Mouse (Mus musculus) cerebellum, adult (tissue): ENCODE results near the gene Pde4d.

Experiments
- ATAC-seq: cut with Nextera tagmentation; 2 replicates; pipeline ENCODE4 v1.9.2; 2017; ENCODE audit warnings: mild to moderate bottlenecking, moderate library complexity, mixed read lengths; ENCODE audit not compliant: insufficient number of reproducible peaks, low FRiP score, low TSS enrichment

Pde4d gene

DNA sequence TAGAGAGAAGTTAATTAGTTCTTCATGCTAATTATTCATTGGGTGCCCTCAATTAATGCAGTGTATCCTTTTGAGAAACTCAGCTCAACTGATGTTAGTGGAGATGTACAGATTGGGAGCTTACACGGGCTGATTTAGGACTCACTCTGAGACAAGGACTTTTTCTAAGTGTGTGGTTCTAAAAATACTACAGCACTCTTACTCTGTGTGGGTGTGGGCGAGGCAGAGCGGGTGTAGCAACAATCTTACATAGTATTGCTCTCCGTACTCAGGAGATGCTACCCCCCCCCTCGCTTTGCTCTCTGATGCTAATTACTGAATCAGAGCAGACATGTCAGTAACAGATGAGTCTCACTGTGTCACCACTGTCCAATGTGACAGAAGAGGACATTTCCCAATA, 976.3 kb downstream of the Pde4d start:
- no peak for ATAC-seq

DNA sequence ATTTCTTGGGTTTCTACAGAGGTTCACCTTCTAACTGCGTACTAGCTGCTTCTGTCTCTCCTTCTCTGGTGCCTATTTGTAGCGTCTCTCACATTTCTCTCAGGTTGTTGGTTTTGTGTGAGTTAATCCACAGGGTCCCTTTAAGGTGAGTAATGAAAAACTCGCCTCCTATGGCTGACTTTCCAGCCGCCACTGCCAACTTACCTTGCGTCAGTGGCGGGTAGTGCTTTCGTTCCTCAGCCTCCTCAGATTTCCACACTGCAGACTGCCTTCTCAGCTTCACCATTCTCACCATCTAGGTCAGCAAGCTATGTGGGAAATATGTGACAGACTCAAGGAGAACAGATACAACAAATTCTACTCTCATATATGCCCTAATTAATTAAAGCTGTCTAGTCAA, 977.8 kb downstream of the Pde4d start:
- no peak for ATAC-seq

DNA sequence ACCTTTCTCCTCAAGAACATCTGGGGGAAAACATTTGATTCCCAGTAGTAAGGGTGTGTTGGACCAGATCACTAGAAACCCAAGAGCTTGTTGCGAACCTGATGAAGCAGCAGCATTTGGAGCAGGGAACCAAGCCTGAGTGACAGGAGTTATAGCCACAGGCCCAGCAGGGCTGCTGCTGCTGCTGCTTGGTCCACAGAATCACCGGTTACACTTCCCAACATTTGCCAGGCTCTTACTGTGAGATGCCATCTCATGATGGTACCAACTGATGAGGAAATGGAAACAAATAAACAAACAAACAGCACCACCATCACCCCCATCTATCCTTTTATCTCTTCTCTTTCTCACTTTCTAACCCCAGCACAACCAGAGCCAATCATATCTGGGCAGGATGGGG, 979.8 kb downstream of the Pde4d start:
- peak; percentile 56 for ATAC-seq

DNA sequence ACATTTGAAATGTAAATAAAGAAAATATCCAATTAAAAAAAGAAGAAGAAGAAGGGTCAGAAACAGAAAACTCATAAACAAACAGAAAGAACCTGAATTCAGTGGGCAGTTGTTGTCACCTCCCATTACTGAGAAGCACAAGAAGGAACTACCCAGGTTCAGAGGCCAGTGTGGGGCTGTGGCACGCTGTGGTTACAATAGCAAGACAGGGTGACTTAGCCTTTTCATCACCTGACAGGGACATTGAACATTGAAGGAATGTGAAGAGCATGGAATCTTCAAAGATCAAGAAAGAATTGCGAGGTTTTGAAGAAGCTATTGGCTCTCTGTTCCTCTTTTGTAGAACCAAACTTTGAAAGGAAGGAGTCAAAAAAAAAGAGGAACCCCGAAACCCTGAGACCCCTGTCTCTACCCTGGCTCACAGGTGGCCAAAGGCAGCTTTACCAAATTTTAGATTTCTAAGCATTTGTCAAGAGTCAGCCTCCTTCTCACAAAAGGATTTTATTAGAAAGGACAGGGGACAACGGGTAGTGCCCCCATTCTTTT, 987.6 kb downstream of the Pde4d start:
- ATAC-seq = no peak

DNA sequence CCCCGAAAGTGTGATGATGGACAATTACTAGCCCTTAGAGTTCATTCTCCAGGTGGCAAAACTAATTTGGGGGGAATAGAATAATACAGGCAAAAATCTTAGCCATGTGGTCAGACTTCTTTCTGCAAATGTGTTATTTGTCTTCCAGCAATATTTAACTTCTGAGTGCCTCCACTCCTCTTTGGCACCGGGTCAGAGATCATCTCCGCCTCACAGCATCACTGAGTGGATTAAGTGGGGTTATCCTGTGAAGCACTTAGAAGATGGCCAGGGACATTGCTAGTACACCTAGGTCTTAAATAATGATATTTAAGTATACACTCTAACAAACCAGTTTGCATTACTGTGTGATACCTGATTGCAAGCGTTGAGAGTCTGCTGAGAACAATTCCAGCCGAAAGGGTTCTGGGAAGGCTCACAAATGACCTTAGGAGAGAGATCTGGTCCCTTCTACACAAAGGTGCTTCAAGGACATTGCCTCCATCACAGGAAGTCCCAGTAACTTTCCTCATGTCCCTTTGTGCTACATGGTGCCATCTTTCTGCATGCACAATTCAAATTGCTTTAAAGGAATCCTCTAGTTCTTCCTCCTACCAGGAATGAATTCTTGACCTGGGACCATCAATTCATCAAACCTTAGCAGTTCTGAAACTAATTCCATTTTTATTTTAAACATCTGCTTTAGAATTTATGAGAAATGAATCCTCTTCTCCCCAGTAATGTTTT, 989.9 kb downstream of the Pde4d start:
- ATAC-seq = no peak

DNA sequence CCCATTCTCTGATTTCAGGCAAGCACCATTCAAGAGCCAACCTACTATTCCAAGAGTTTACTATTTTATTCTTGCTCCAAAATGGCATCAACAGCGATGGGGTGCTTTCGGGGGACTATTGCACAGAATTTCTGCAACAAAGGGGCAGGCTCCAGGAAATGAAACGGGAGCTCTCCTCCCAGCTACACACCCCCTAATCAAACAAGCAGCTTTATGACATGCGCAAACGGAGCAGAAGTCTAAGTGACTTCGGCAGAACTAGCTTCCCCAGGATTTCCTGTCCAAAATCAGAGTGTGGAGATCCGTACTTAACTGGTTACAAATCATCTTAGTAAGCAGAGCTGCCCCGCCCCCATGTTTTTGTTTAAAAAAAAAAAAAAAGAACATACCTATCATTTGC, 990.6 kb downstream of the Pde4d start:
- ATAC-seq = peak; percentile 46; the same call in 1 of the 2 replicates

GRCm38 (mm10) chr13:109440881-109441280, 991.1 kb downstream of the Pde4d start:
- ATAC-seq = peak; percentile 88

GRCm38 (mm10) chr13:109441401-109441973, 991.7 kb downstream of the Pde4d start:
- ATAC-seq = peak; percentile 22; the same call in 1 of the 2 replicates

GRCm38 (mm10) chr13:109446138-109446537, 996.4 kb downstream of the Pde4d start:
- no peak for ATAC-seq

- no peak for ATAC-seq
Measured at GRCm38 (mm10) chr13:109448121-109448520, 998.4 kb downstream of the Pde4d start.

GRCm38 (mm10) chr13:109474344-109474743, 1024.6 kb downstream of the Pde4d start:
- no peak for ATAC-seq

DNA sequence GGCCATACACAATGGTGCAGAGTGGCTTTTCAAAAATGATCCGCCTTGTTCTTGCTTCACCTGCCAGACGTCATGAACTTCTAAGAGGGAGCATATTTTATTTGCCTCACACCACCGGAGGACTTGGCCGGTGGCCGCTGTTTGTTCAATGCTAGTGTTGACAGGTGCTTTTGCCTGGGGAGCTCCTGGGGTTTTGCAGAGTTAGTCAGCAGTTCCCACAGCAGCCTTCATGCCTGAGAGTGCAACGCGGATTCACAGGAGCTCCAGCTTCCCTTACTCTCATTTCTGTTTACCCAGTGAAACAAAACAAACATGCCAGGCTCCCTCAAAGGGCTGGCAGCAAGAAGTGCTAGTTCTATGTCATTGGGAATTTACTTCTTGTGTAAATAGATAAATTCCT, 1031.7 kb downstream of the Pde4d start:
- no peak for ATAC-seq

DNA sequence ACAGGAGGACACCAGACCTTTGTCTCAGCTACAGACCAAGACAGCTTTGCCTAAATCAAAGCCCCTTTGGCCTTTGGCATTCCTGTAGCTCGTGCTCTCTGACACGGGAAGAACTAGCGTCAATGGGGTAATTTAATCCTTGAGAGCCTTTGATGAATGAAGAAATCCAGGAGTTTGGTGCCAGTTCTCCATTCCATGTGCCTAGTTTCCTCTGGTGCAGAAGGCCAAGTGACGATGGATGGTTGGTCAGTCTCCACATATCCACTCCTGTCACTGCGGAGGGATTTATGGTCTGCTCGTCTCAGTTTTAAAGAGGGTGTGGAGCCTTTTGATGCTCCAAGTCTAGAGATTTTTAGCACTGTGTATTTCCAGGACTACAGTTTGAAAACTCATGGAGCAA, 1036.4 kb downstream of the Pde4d start:
- no peak for ATAC-seq

- ATAC-seq = no peak
Measured at GRCm38 (mm10) chr13:109487378-109487777, 1037.6 kb downstream of the Pde4d start.

DNA sequence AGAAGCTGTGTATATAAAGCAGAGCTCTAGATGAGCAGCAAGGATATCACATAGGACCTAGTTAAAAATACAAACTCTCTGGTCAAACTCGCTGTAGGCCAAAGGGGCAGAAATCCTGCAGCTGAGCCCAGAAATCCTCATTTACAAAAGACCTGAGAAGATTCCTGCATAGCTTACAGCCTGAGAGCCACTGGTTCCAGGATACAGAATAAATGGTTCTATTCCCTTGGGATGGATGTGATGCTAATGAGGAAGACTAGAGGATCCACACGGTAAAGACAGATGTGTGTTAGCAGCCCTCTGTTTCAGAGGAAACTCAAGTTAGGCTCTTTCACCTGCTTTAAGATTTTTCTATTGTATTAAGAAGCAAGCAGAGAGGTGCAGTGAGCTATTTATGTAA, 1041.1 kb downstream of the Pde4d start:
- no peak for ATAC-seq

DNA sequence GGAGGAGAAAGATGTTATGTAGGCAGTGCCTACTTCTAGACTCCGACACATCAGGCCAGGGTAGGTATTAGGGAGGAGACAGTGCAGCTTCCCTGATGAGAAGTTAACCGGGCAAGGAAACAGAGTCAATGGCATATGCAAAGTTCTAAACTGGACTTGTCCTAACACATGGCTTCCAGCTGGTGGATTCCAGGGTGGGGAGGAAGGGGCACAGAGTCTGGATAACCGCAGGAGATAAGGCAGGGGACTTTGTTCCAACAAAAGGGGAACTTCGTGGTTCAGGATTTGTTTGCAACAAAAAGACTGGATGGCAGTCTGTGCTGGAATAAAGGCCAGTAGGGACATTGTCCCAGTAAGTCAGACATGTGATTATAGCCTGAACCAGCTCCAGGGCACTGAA, 1042.1 kb downstream of the Pde4d start:
- ATAC-seq = no peak

- no peak for ATAC-seq
Measured at GRCm38 (mm10) chr13:109500336-109500735, 1050.6 kb downstream of the Pde4d start.

DNA sequence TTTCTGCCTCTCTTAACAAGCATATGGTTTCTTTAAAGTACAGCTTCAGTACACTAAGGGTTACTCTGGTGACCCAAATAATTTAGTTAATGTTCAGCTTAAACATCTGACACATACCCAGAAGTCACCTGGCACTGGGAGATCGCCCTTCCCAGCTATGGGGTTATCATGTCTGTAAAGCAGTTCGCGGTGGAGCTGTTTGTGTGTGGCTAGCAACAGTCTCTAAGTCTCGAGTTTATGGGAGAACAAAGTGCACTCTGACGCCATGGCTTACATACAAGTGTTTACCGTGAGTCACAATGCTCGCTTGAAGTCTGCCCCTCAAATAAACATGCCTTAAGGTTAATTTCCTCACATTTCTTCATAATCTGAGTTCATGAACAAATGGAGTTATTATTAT, 1053.0 kb downstream of the Pde4d start:
- no peak for ATAC-seq

DNA sequence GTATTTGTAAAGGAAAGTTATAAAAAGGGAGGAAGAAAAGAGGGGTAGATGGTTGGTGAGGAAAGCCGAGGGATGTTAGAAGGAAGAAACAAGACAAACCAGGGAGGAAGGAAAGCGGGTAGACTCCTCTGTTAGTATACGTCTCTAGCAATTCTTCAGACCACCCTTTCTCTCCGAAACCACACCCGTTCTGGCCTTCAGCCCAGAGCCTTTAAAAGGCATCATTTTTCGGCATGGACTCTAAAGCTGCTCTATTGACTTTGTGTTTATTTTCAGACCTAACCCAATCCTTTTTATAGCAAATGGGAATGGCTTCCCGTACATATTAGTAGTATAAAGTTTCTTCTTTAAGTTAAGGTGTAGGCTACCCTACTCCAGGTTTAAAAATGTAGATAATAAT, 1057.0 kb downstream of the Pde4d start:
- ATAC-seq = no peak

- ATAC-seq = 0 out of 2 replicates have a peak, but pooled peaks have one; percentile 37
Measured at GRCm38 (mm10) chr13:109508472-109508871, 1058.7 kb downstream of the Pde4d start.

GRCm38 (mm10) chr13:109518194-109518593, 1068.4 kb downstream of the Pde4d start:
- ATAC-seq = no peak

- ATAC-seq = no peak
Measured at GRCm38 (mm10) chr13:109519485-109519884, 1069.7 kb downstream of the Pde4d start.
